Mouse (Mus musculus) ovary, postnatal 36 days (tissue): ENCODE measurements around the gene Evpl.

Source experiments
- DNase-seq: peaks from one replicate; pipeline ENCODE4 v3.0.0; 2022; ENCODE audit warnings: low spot score, mixed read lengths

Gene Evpl

GRCm38 (mm10) chr11:116213877-116214510, 23.9 kb downstream of the Evpl start:
- no peak for DNase-seq

DNA sequence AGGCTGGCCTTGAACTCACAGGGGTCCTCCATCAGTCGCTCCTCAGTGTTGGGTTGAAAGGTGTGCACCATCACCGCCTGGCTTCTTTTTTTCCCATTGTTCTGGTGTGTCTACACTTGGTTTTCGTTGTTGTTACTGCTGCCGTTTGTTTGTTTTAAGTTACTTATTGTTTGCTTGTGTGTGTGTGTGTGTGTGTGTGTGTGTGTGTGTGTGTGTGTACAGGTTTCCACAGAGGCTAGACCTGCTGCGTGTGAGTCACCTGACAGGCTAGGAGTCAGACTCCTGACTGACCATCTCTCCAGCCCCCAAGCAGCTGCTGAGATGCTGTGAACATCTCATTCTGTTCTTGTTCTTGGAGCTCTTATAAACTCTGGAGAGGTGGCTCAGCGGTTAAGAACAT, 25.0 kb downstream of the Evpl start:
- DNase-seq = no peak

DNA sequence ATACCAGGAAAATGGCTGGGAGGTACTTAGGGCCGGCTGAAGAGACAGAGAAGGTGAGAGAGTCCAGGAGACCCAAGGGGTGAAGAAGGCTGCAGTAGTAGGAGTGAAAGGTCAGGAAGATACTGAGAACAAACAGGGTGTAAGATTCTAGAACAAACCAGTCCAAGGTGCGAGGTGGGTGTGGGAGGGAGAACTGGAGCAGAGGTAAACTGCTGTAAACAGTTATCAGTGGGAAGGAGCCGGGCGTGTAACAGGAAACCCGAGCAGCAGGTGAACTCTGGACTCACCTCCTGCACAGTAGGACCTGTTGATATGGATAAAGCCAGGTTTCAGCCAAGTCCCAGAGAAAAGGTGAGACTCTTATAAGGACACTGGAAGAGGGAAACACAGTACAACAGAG, 27.2 kb downstream of the Evpl start:
- no peak for DNase-seq

DNA sequence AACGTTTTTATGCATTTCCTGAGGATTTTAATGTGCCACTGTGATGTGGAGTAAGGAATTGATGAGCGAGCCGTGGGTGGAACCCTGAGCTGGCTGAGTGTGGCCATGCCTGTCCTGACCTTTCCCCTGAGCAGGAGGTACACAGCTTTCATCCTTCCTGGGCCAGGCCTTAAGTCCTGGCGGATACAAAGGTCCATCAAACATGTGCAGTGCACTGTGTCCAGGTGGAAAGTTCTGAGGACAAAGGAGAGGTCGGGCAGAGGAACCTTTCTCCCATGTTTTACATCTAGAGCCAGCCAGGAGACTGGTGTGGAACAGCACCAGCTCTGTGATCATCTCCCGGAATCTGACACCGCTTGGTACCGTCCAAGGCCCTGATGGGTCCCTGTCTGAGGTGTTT, 28.6 kb downstream of the Evpl start:
- DNase-seq = no peak

GRCm38 (mm10) chr11:116208660-116209059, 29.2 kb downstream of the Evpl start:
- DNase-seq = no peak

DNA sequence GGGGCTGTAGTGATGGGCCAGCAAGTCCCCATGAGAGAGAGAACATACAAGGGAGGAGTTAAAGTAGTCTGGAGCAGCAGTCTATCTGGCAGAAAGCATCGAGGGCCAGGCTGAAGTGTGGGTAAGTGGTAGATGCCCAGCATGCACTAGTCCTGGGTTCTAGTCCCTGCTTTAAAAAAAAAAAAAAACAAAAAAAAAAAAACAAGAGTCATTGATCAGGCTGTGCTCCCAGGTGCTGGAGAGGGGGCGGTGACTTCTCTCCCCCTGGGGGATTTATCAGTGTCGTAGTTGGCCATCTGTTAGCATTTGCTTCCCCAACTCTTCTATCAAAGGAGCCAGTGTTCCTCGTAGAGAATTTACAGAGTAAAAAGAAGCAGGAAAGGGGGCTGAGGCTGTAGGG, 31.2 kb downstream of the Evpl start:
- DNase-seq = no peak

DNA sequence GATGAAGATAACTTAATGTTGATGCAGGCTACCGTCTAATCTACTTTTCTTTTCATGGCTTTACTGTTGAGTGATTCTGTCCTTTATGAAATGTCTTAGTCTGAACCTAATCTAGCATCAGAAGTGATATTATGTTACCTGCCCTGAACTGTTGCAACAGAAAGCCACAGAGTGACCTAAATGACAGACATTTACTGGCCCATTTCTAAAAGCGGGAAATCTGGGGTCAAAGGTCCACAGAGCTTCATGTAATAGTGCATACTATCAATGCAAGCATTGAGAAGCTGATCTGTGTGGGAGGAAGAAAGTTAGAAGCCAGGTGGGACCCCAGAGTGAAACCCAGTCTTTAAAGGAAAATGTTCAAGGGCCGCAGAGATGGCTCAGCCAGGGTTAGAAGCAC, 34.7 kb downstream of the Evpl start:
- no peak for DNase-seq

DNA sequence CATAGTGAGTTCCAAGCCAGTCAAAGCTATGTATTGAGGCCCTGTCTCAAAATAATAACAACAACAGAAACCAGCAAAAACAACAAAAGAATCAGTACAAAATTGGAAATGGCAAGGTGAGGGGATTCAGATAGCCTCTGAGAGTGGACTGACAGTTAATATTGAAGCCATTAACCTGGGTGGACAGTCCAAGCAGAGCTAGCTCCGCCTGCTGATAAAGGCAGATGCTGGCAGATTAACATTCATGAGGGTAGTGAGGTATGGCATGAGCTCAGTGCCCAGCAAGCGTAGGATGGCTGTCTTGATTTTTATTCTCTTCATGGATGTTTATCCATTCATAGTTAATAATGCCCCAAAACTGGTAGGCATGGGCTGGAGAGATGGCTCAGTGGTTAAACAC, 36.7 kb downstream of the Evpl start:
- no peak for DNase-seq

DNA sequence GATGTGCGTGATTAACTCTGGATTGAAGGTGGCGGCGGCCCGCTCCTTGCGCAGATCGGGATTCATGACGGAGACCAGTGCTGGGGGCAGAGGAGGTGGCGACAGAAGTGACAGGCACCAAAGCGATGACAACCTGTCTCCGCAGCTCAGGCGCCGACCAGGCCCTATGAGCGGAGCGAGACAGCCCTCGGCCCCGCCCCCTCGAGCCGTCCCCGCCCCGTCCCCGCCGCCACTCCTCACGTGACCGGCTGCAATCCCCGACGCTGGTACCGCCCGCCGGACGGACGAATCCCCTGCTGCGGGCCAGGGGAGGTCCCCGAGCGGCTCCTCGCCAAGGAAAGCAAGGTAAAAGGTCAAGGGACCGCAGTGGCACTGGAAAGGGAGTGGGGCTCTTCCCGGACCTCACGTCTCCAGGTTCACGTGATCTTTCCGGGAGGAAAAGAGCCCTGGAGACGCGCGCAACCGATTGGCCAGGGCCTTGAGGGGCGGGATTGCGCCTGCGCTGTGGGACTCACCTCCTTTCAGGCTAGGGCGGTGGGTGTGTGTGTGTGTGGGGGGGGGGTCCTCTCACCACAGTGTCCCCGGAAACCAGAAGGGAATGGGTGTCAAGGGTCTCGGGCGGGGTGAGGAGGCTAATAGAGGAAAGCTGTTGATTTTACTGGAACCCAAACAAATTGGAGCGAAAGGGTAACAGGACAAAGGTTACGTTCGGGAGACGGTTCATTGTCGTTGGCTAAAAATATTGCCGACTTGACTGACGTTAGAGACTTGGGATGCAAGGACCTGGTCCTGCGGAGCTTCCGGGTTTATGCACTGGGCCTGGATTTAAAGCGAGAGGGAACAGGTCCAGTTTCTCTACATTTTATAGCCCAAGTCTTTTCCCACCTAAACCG, 39.0 kb downstream of the Evpl start, which contains the start of the genes Ten1 and Acox1:
Ten1 (plus strand) TSS at position 217 of the 893 bp plus-strand sequence.
Acox1 (minus strand) TSS at position 407 of the 893 bp plus-strand sequence.
- DNase-seq = peak; percentile 97

DNA sequence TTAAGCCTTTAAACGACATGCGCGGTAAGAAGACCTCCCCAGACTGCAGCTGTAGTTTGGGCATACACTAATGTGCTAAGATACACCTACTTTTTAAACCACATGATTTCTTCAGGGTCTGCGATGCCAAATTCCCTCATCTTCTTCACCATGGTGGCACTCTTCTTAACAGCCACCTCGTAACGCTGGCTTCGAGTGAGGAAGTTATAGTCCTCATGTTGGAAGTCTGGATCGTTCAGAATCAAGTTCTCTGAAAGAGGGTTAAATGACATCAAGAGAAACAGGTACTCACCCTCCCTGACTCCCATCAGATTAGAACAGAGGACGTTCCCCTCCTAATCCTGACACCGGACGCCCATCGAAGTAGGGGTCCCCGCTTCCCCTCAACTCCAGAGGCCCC, 39.7 kb downstream of the Evpl start:
- no peak for DNase-seq

GRCm38 (mm10) chr11:116197584-116197906, 40.3 kb downstream of the Evpl start:
- DNase-seq = no peak

DNA sequence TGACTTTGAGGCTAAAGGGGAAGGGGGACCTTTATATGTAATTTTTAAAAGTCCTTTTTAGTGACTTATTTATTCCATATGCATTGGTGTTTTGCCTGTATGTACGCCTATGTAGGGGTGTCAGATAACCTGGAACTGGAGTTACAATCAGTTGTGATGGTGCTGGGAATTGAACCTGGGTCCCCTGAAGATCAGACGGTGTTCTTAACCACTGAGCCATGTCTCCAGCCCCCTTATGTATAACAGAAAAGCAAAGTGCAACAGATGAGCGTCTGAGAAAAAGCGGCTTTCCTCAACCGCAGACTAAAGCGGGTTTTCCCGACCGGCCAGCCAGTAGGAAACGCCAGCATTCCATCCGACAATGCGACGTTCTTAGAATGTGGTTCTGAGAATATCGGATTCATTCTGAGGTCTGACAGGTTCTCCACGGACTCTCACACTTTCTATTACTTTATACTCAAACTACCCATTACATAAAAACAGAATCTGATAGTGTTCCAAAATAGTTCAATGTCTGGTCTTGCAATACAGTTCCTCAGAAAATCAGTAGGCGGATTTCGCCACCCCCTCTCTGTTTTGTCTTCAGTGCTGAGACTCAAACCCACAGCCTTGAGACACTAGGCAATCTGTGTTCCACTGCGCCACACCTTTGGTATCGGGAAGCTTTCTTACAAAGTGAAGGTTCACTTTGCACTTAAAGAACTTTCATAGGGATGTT, 40.9 kb downstream of the Evpl start:
- DNase-seq = no peak

GRCm38 (mm10) chr11:116196336-116196735, 41.5 kb downstream of the Evpl start:
- DNase-seq = no peak

DNA sequence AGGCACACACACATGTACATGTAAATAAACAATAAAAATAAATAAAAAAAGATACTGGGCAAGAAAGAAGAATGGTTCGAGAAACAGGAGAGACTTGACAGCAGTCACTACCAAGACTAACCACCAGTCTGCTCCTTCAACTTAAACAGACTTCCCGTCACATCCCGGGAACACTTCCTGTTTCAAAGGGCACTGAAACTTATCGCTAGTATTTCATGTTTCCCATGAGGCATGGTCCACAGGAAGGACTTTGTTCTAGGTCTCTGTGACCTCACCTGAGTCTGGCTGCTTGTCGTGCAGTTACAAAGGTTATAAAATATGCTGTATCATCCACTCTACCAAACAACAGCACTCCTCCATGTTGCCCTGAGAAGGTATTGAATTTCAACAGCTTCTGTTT, 42.6 kb downstream of the Evpl start:
- no peak for DNase-seq

- DNase-seq = no peak
These were observed 43.3 kb downstream of the Evpl start for GRCm38 (mm10) chr11:116194619-116195018.

DNA sequence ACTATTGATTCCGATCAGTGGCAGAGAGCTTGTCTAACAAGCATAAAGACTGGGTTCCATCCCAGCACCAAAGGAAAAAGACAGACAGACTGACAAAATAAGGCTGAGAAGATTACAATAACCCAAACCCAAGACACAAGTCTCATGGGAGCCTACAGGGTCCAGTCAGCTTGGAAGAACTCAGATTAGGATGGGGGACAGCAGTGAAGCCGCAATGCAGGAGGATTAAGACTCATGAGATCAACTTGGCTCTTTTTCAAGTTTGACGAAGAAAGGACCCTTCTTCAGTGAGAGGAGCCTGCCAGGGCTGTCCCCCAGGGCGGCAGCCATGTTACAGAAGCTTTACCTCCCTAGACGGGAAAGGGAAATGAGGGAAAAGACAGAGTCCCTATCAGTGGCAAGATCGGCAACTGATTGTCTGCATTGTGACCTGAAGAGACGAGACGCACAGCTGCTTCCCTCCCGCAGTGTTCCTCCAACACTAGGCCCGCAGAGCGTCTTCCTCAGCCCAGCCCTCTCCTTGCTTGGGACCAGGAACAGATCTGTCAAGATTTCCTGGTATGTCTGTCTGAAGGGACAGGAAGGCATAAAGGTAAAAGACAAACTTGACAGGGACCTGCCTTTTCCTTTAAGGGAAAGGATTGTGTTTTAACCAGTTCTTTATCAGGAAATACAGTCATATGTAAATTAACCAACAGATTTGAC, 50.5 kb downstream of the Evpl start:
- DNase-seq = no peak

GRCm38 (mm10) chr11:116186360-116186759, 51.5 kb downstream of the Evpl start:
- DNase-seq = no peak

DNA sequence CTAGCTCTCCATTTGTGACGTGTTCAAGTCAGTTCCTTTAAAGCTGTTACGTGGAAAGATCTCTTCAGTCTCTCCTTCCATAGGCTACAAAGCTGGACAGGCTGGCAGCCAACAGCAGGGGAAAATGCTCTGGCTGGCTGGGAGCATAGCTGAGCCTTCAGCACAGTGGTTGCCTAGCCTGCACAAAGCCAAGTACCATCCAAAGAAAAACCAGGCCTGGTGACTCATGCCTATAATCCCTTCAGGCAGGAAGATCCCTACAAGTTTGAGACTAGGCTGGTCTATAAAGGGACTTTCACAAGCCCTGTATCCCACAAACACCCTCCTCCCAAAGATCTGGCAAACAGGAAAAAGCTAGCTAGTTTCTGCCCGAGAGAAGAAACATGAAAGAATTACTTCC, 52.0 kb downstream of the Evpl start:
- no peak for DNase-seq

DNA sequence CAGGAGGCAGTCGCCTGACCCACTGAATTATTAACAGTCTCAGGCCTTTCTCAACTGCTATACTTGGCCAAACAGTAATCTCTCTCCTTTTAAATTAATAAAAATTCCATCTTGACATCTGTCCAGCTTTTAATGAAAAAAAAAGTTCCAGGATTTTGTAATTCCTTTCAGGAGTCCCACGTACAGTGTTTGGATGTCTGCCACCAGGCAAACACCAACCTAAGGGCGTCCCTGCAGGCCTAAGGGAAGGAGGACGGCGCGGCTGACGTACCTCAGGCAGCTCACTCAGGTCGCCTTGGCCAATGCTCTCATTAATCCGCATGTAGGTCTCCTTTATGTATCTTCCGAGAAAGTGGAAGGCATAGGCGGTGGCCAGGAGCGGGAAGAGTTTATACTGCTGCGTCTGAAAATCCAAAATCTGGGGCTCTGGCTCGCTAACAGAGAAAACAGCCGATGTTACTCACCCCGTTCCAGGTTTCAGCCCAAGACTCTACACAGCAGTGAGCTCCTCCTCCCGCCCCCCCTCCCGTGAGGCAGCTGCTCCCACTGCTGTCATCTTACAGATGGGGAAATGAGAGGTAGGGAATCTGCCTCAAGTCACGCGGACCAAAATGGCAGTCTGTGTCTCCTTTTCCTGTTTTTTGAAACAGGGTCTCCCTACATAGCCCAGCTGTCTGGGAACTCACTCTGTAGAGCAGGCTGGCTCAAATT, 59.3 kb downstream of the Evpl start:
- DNase-seq = no peak

GRCm38 (mm10) chr11:116176010-116176409, 61.9 kb downstream of the Evpl start:
- no peak for DNase-seq

GRCm38 (mm10) chr11:116174775-116175448, 63.0 kb downstream of the Evpl start:
- no peak for DNase-seq
